Mouse (Mus musculus) C2C12 (cell line): ENCODE measurements around the gene Bag3.

Source experiments
- CEBPB ChIP-seq: IDR thresholded peaks from one replicate; pipeline ENCODE4 v1.6.1; 2011; ENCODE audit warnings: low read depth, mild to moderate bottlenecking, control low read depth, moderate library complexity
- CTCF ChIP-seq: IDR thresholded peaks from one replicate; pipeline ENCODE4 v1.5.1; 2011; ENCODE audit not compliant: control insufficient read depth, insufficient read depth, insufficient read length
- MYOG ChIP-seq: IDR thresholded peaks from one replicate; pipeline ENCODE4 v1.6.1; 2011; ENCODE audit not compliant: control insufficient read depth, insufficient read length; ENCODE audit errors: extremely low read depth
- USF1 ChIP-seq: IDR thresholded peaks from one replicate; pipeline ENCODE4 v1.6.1; 2011; ENCODE audit warnings: low read depth, mild to moderate bottlenecking, control low read depth, moderate library complexity

GRCm38 (mm10) chr7:128581864-128582484, 58.6 kb downstream of the Bag3 start:
- TF ChIP-seq CTCF (no peak), MYOG (no peak), USF1 (no peak), CEBPB (no peak)
